Mouse (Mus musculus): ENCODE results near the gene Hexb. TPM values are rescaled to one million over a fixed set of nuclear protein-coding genes. Genes with fewer than 3 reads are reported as not detected.

Gene Hexb
- total RNA-seq, 1 experiment, result 82.5 TPM

DNA sequence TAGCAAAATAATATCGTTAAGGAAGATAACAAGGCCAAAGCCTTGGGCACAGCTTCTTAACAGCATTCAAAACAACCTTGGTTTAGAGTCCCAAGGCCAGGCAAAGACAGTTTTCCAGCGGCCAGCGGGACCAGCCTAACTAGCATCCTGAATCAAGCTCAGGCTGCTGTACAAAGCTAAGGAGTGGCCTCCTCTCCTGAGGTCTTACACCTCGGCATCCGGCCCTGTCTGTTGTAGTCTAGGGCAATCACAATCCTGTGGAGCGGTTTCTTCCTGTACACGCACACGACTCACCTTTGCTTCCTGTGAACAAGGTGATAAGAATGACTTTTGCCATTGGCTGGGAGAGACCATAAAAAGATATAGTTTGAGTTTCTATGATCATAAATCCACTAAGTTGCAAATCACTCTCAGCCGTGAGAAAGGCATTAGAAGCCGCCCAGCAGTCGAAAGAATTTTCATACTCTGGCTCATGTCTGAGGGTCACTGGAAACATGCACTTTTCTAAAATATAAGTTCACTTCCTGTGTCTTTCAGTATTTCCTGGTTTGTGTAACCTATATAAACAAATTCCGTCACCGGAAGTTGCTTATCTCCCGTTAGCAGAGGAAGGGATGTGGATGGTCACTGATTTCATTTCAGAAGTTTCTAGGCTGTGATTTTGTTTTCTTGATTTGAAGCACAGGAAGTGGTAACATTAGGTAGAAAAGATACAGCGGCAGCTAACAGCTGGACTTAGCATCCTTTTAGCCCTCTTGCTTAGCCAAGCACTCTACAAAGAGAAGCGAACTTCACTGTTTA is 40.2 kb upstream of the Hexb start:
- Histone ChIP-seq H3K4me3 (ENCODE audit: insufficient read depth in 1 of 2, low read depth in 1 of 2, low read length in 2 of 2, poor library complexity in 1 of 2, severe bottlenecking in 1 of 2) (no peak overlapping the region), H3K27ac (ENCODE audit: insufficient read depth, low read depth, low read length, poor library complexity, severe bottlenecking) (no peak overlapping the region; the same call in 1 of the 2 replicates), H3K4me1 (ENCODE audit: control insufficient read depth in 2 of 2, insufficient read depth in 2 of 2, low read length in 2 of 2, poor library complexity in 1 of 2) (peaks cover 3 to 15% of the 10 kb centered on the region in 2 experiments; a peak in 1 of 4 replicates), H3K9ac (ENCODE audit: insufficient read depth, low read depth, low read length, poor library complexity, severe bottlenecking) (no peak overlapping the region), H3K36me3 (ENCODE audit: control insufficient read depth, insufficient read depth, low read length, poor library complexity, severe bottlenecking) (no peaks in the 10 kb centered on the region), H3K9me3 (ENCODE audit: control insufficient read depth, insufficient read depth, low read depth, low read length) (no peaks in the 10 kb centered on the region)
- in situ Hi-C loops (cut with MboI; ENCODE audit: low sequenced_read_pairs in 2 of 2, unreplicated experiment in 2 of 2), result loop anchor here (10.0 to 25.0 kb wide), 5 partner anchors 249 to 696 kb away; no protein-coding TSS in a partner anchor
- TF ChIP-seq HCFC1 (IDR thresholded peaks at IDR 0.05; ENCODE audit: borderline replicate concordance, insufficient read depth, low read length) (no peak), ZNF384 (IDR thresholded peaks at IDR 0.05; ENCODE audit: low read depth, low read length) (no peak), CHD2 (IDR thresholded peaks at IDR 0.05; ENCODE audit: low read depth, low read length) (no peak), MAFK (IDR thresholded peaks at IDR 0.05; ENCODE audit: insufficient read depth, low read depth, low read length) (no peak), ZC3H11A (IDR thresholded peaks at IDR 0.05; ENCODE audit: borderline replicate concordance, low read depth, low read length) (no peak)
- no peak for DNase-seq (ENCODE audit: low read depth, low spot score)

DNA sequence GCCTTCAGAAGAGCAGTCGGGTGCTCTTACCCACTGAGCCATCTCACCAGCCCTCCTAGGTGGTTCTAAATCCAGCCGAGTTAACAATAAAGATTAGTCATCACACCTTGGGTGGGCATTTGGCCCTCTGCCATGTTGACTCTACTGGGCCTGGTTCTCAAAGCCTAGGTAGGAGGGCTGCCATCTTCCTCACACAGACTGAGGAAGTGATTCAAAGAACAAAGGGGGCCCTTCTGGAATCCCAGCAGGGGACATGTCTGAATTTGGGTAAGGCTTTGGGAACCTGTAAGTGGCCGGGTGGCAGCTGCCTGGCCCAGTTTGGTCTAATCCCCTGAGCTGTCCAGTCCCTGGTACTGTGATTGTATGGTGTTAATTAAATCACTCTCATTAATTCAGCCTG is 39.5 kb upstream of the Hexb start:
- H3K27ac ChIP-seq (ENCODE audit: insufficient read depth, low read depth, low read length, poor library complexity, severe bottlenecking), result no peak overlapping the region; the same call in 1 of the 2 replicates
- DNase-seq (ENCODE audit: low read depth, low spot score), result no peak
- in situ Hi-C loops (cut with MboI; ENCODE audit: low sequenced_read_pairs in 2 of 2, unreplicated experiment in 2 of 2), result loop anchor here (10.0 to 25.0 kb wide), 5 partner anchors 250 to 697 kb away; no protein-coding TSS in a partner anchor

DNA sequence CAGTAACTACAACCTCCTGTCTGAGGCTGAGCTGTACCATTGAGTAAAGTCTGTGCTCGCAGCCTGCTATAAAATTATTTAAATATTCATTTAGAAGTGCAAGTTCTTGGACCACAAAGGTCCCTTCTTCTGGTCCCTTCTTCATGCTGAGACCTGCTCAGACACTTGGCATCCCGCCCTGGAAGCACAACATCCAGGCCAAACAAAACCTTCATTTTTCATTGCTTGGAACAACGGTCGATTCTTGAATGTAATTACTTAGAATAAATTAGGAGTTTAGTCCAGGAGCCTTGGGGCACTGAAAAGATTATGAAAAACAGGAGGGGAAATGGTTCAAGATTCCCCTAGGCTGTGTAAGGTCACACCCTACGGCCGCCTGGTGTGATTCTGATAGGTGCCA is 37.8 kb upstream of the Hexb start:
- no peaks in the 10 kb centered on the region for H3K36me3 ChIP-seq (ENCODE audit: control insufficient read depth, insufficient read depth, low read length, poor library complexity, severe bottlenecking)
- TF ChIP-seq ZC3H11A (IDR thresholded peaks at IDR 0.05; ENCODE audit: borderline replicate concordance, low read depth, low read length), result no peak
- no peak for TF ChIP-seq CHD2 (IDR thresholded peaks at IDR 0.05; ENCODE audit: low read depth, low read length)
- TF ChIP-seq MAFK (IDR thresholded peaks at IDR 0.05; ENCODE audit: insufficient read depth, low read depth, low read length), result no peak
- no peak overlapping the region for H3K4me3 ChIP-seq (ENCODE audit: insufficient read depth in 1 of 2, low read depth in 1 of 2, low read length in 2 of 2, poor library complexity in 1 of 2, severe bottlenecking in 1 of 2)
- no peak for DNase-seq (ENCODE audit: low read depth, low spot score)
- in situ Hi-C loops (cut with MboI; ENCODE audit: low sequenced_read_pairs in 2 of 2, unreplicated experiment in 2 of 2), result loop anchor here (10.0 to 25.0 kb wide), 5 partner anchors 251 to 699 kb away; no protein-coding TSS in a partner anchor
- H3K4me1 ChIP-seq (ENCODE audit: control insufficient read depth in 2 of 2, insufficient read depth in 2 of 2, low read length in 2 of 2, poor library complexity in 1 of 2), result peaks cover 3 to 13% of the 10 kb centered on the region in 2 experiments; a peak in 1 of 4 replicates
- H3K27ac ChIP-seq (ENCODE audit: insufficient read depth, low read depth, low read length, poor library complexity, severe bottlenecking), result no peak overlapping the region
- H3K9me3 ChIP-seq (ENCODE audit: control insufficient read depth, insufficient read depth, low read depth, low read length), result no peaks in the 10 kb centered on the region
- no peak overlapping the region for H3K9ac ChIP-seq (ENCODE audit: insufficient read depth, low read depth, low read length, poor library complexity, severe bottlenecking)

More for the DNA sequence above, 39.5 kb upstream of the Hexb start:
- H3K4me3 ChIP-seq (ENCODE audit: insufficient read depth in 1 of 2, low read depth in 1 of 2, low read length in 2 of 2, poor library complexity in 1 of 2, severe bottlenecking in 1 of 2), result no peak overlapping the region
- no peaks in the 10 kb centered on the region for H3K9me3 ChIP-seq (ENCODE audit: control insufficient read depth, insufficient read depth, low read depth, low read length)
- H3K4me1 ChIP-seq (ENCODE audit: control insufficient read depth in 2 of 2, insufficient read depth in 2 of 2, low read length in 2 of 2, poor library complexity in 1 of 2), result peaks cover 3 to 13% of the 10 kb centered on the region in 2 experiments; a peak in 1 of 4 replicates
- no peaks in the 10 kb centered on the region for H3K36me3 ChIP-seq (ENCODE audit: control insufficient read depth, insufficient read depth, low read length, poor library complexity, severe bottlenecking)
- TF ChIP-seq MAFK (IDR thresholded peaks at IDR 0.05; ENCODE audit: insufficient read depth, low read depth, low read length) (no peak), HCFC1 (IDR thresholded peaks at IDR 0.05; ENCODE audit: borderline replicate concordance, insufficient read depth, low read length) (no peak)
- no peak overlapping the region for H3K9ac ChIP-seq (ENCODE audit: insufficient read depth, low read depth, low read length, poor library complexity, severe bottlenecking)

DNA sequence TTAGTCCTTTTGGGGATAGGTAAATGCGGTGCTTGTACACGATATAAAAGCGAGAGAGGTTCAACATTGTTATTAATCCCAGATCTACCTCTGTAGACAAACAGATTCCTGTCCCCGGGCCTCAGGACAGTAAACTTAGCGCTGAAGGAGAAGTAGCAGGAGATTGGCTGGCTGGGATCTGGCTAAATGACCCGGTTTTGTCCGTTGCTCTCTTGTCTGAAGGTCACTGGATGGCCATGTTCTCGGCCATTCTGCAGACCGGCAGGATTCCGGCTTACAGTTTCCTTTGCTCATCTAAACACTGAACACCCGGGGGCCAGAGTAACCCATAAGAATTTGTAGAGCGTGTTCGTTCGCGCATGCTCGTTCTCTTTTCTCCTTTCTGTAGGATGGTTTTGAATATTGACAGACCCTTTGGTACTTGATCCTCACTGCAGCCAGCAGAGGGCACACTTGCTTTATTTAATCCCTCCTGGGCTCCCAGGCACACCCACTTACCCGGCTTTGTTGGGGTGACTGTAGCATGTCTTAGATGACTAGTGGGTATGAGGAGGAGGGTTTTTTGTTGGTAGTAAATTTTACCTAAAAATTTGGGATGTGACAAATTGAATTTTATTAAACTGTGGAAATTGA is 36.7 kb upstream of the Hexb start:
- peak; percentile 82 for DNase-seq (ENCODE audit: low read depth, low spot score)
- in situ Hi-C loops (cut with MboI; ENCODE audit: low sequenced_read_pairs in 2 of 2, unreplicated experiment in 2 of 2), result loop anchor here (5.0 to 25.0 kb wide), 6 partner anchors 252 to 702 kb away; no protein-coding TSS in a partner anchor
- Histone ChIP-seq H3K27ac (ENCODE audit: insufficient read depth, low read depth, low read length, poor library complexity, severe bottlenecking) (no peak overlapping the region; the same call in 1 of the 2 replicates), H3K4me3 (ENCODE audit: insufficient read depth in 1 of 2, low read depth in 1 of 2, low read length in 2 of 2, poor library complexity in 1 of 2, severe bottlenecking in 1 of 2) (peak overlapping the region; percentile 11 to 35; a peak in 2 of 4 replicates), H3K9me3 (ENCODE audit: control insufficient read depth, insufficient read depth, low read depth, low read length) (no peaks in the 10 kb centered on the region), H3K36me3 (ENCODE audit: control insufficient read depth, insufficient read depth, low read length, poor library complexity, severe bottlenecking) (no peaks in the 10 kb centered on the region), H3K9ac (ENCODE audit: insufficient read depth, low read depth, low read length, poor library complexity, severe bottlenecking) (peak overlapping the region; percentile 39; the same call in 1 of the 2 replicates), H3K4me1 (ENCODE audit: control insufficient read depth in 2 of 2, insufficient read depth in 2 of 2, low read length in 2 of 2, poor library complexity in 1 of 2) (peaks cover 3 to 13% of the 10 kb centered on the region in 2 experiments; a peak in 1 of 4 replicates)
- TF ChIP-seq HCFC1 (IDR thresholded peaks at IDR 0.05; ENCODE audit: borderline replicate concordance, insufficient read depth, low read length) (no peak), ZC3H11A (IDR thresholded peaks at IDR 0.05; ENCODE audit: borderline replicate concordance, low read depth, low read length) (peak; percentile 97), CHD2 (IDR thresholded peaks at IDR 0.05; ENCODE audit: low read depth, low read length) (no peak), MAFK (IDR thresholded peaks at IDR 0.05; ENCODE audit: insufficient read depth, low read depth, low read length) (no peak), ZNF384 (IDR thresholded peaks at IDR 0.05; ENCODE audit: low read depth, low read length) (no peak)
